Mouse (Mus musculus) olfactory bulb, adult 2 months (tissue): ENCODE results near the gene Ccdc85b. TPM values are rescaled to one million over a fixed set of nuclear protein-coding genes. Genes with fewer than 3 reads are reported as not detected.

ENCODE experiments used
- H3K27ac ChIP-seq: fragments of 200-500 bp; 2 replicates; pipeline ENCODE4 v1.5.1; 2012; ENCODE audit warnings: low read depth, low read length; ENCODE audit not compliant: insufficient read depth
- H3K4me1 ChIP-seq: fragments of 200-500 bp; 2 replicates; pipeline ENCODE4 v1.6.1; 2012; ENCODE audit warnings: low read length; ENCODE audit not compliant: control insufficient read depth, insufficient read depth
- H3K4me3 ChIP-seq: fragments of 200-500 bp; 2 replicates; pipeline ENCODE4 v1.5.1; 2012; ENCODE audit warnings: mild to moderate bottlenecking, low read depth, low read length, moderate library complexity; ENCODE audit not compliant: insufficient read depth
- CTCF ChIP-seq: fragments of 200-500 bp; IDR thresholded peaks from 2 replicates; pipeline ENCODE4 v1.5.1; 2012; ENCODE audit warnings: low read depth, mild to moderate bottlenecking, low read length, moderate library complexity; ENCODE audit not compliant: insufficient read depth
- POLR2A ChIP-seq: fragments of 200-500 bp; IDR thresholded peaks from 2 replicates; pipeline ENCODE4 v1.6.1; 2012; ENCODE audit warnings: mild to moderate bottlenecking, low read depth, low read length, moderate library complexity; ENCODE audit not compliant: insufficient read depth
- whole genome bisulfite sequencing: fragments of 180-500 bp; shearing (Covaris S2); methylation state at CpG from one replicate; pipeline ENCODE4 v1.1.7; 2018; 5-methylcytosine and 5-hydroxymethylcytosine counted together
- polyA plus RNA-seq: library from polyadenylated mRNA; stranded (reverse); fragments of >200 nt; gene quantifications from 2 replicates; pipeline ENCODE4 v1.2.4, GENCODE M21; 2012; ENCODE audit warnings: low replicate concordance; ENCODE audit not compliant: missing spikeins, insufficient read depth, insufficient read length

Gene Ccdc85b
- polyA plus RNA-seq, 1 experiment = not detected

DNA sequence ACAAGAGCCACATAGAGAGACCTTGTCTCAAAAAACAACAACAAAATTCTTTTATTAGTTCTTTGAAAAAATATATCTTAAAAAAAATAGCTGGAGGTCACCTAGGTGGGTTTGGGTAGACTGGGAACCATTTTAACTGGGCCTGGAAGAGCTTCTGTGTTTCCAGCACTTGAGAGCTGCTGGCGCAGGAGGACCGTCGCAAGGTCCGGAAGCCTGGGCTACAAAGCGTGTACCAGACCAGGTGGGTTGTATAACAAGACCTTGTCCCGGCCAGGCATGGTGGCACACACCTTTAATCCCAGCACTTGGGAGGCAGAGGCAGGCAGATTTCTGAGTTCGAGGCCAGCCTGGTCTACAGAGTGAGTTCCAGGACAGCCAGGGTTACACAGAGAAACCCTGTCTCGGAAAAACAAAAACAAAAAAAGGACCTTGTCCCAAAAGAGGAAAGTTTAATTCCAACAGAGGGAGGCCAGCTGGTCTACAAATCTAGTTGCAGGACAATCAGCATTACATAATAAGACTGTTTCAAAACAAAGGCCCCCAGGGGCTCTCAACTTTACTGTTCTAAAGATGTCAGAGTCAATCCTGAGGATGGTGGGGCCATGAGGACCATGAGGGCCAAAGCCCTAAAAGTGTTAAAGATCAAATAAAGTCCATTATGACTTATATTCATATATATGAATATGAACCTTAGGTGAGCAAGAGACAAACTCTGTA lies 38.8 kb downstream of the Ccdc85b start:
- TF ChIP-seq CTCF (no peak), POLR2A (no peak)
- H3K4me3 ChIP-seq = no peak overlapping the region
- WGBS = 93% methylated on average over 8 of the region's 8 CpGs

DNA sequence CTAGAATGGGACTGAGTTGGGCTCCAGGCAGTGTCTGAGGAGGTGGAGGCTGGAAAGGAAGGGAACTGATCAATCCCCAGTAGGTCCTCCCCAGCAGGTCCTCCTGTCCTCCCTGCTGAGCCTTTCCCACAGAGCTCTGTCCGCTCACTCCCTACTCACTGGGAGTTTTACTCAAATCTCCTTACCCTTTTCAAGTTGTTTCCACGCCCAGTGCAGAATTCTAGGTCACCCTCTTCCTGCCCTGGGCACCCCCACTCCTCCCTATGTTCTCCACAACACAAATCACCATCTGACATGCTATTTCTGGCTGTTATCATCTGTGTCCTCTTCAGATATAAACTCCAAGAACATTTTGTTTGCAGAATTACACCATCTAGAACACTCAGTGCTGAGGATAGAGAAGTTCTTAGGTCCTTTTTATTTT lies 43.1 kb downstream of the Ccdc85b start:
- WGBS = 65% methylated on average over 2 of the region's 2 CpGs
- no peak overlapping the region for H3K27ac ChIP-seq
- TF ChIP-seq POLR2A (no peak), CTCF (no peak)
- no peak overlapping the region for H3K4me3 ChIP-seq
- H3K4me1 ChIP-seq = peaks cover 6% of the 10 kb centered on the region

More for the DNA sequence above, 38.8 kb downstream of the Ccdc85b start:
- Histone ChIP-seq H3K4me1 (peaks cover 18% of the 10 kb centered on the region), H3K27ac (no peak overlapping the region)

DNA sequence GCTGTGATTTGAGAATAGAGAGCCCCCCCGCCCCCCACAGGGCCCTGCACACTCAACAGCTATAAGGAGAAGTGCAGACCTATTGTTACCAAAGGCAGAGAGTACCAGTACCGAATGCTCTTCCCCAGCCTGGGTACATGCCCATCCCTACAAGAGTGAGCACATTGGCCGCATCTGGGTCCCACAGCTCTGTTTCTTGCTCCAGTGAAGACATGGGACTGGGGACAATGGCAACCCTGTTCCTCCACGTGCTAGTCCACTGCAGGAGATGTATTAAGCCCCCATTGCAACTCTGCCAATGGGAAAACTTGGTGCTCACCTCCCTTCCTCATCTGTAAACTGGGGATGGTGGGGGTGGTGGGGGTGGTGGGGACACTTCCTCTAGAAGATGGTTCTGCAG lies 43.9 kb downstream of the Ccdc85b start:
- no peak overlapping the region for H3K27ac ChIP-seq
- H3K4me3 ChIP-seq = no peak overlapping the region
- TF ChIP-seq CTCF = no peak
- WGBS = 62% methylated on average over 4 of the region's 4 CpGs
- peaks cover 7% of the 10 kb centered on the region for H3K4me1 ChIP-seq

DNA sequence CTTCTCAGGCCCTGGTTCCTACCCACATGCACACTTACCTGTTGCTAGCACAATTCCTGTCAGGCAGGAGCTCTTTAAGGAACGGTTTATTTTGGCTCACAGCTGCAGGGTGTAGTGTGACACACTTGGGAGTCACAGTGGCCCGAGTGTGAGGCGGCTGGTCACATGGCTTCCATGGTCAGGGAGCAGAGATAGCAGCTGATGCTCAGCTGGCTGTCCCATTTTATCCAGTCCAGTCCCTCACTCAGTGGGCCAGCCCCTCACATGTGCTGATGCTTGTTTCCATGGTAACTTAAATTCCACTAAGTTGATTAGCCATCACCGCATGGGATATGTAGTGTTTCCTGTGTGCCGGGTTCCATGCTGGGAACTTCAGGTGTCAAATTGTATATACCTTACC lies 45.7 kb downstream of the Ccdc85b start:
- 40% methylated on average over 5 of the region's 5 CpGs for WGBS
- peaks cover 14% of the 10 kb centered on the region for H3K4me1 ChIP-seq
- H3K27ac ChIP-seq = no peak overlapping the region
- TF ChIP-seq POLR2A = no peak
- no peak for TF ChIP-seq CTCF
- no peak overlapping the region for H3K4me3 ChIP-seq

DNA sequence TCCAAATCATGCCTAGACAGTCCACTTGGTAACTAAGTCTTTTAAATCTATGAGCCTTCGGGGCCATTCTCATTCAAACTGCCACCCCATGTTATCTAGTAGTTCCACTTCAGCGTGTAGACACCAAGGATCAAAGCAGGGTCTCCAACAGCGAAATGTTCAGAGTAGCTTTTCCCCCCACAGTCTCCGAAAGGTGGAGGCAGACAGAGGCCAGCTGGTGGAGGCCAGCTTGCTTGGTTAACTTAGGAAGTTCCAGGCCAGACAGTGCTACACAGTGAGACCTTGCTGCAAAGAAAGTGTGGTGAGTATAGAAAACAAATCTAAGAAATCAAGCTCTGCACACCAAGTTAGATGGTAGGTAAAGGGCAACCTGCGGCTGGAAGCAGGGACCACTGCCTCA lies 47.1 kb downstream of the Ccdc85b start:
- H3K4me1 ChIP-seq = peaks cover 16% of the 10 kb centered on the region
- no peak for TF ChIP-seq POLR2A
- TF ChIP-seq CTCF = no peak
- H3K4me3 ChIP-seq = no peak overlapping the region
- WGBS = 89% methylated on average over 5 of the region's 5 CpGs
- H3K27ac ChIP-seq = no peak overlapping the region

DNA sequence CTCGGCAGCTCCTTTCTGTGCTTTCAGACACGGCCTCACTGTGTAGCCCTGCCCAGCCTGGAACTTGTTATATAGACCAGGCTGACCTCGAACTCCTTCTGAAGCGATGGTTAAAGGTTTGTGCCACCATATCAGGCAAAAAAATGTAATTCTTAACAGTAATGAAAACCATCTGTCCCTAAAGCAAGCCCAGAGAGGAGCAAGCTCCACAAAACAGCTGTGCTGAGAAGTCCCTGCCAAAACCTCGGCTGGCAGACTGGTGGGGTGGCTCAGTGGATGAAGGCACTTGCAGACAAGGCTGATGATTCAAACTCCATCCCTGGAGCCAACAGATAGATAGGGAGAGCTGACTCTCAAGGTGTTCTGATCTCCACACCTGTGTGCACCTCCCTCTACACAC lies 48.6 kb downstream of the Ccdc85b start:
- TF ChIP-seq POLR2A = no peak
- no peak overlapping the region for H3K27ac ChIP-seq
- H3K4me1 ChIP-seq = peaks cover 16% of the 10 kb centered on the region
- H3K4me3 ChIP-seq = no peak overlapping the region
- 70% methylated on average over 5 of the region's 5 CpGs for WGBS

DNA sequence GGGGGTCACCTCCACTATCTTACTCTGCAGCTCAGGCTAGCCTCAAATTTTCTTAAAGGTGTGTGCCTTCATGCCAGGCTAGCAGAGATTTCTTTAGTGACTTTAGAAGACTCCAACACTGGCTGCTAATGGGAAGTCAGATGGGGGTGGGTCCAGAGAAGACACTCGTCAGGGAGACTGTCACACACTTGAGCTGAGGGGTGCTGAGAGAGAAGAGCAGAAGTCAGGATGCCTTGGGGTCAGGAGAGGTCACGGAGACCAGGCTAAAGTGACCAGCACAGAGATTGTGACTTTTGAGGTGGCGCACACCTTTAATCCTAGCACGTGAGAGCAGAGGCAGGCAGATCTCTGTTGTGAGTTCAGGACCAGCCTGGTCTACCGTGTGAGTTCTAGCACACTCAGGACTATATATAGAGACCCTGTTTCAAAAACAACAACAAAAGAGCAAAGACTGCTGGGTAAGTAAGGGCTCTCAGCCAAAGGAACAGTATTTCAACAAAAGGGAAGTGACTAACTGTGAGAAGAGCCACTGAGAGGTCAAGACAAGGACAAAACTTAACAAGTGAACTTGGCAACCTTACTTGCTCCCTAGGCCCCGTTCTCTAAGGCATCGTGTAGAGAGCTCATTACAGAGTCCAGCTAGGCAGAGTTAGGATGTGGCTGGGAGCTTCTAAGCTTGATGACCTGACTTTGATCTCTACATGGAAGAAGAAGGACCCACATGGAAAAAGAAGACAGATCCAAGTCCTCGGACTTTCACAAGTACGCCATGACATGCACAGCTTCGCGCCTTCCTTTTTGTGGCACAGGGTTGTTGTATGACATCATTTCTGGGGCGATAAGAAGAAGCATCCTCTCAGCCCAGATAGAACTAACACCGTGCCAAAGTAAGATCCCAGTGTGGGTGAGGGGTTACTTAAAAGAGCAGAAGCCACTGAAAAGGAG lies 49.4 kb downstream of the Ccdc85b start:
- Histone ChIP-seq H3K27ac (peak overlapping the region; percentile 46), H3K4me1 (peaks cover 16% of the 10 kb centered on the region), H3K4me3 (no peak overlapping the region)
- TF ChIP-seq POLR2A = no peak
- no peak for TF ChIP-seq CTCF
- WGBS = 65% methylated on average over 13 of the region's 13 CpGs

DNA sequence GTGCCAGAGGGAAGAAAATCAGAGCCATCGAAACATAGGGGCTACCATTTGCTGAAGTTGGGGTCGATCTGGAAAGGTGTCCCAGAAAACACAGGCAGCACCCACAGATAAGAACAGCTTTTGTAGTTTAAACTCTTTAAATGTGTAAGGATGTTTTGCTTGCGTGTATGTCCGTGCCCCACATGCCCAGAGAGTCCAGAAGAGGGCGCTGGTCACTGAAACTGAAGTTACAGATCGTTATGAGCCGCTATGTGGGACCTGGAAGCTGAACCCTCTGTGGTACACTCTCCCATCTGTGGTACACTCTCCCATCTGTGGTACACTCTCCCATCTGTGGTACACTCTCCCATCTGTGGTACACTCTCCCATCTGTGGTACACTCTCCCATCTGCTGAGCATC lies 50.6 kb downstream of the Ccdc85b start:
- H3K4me1 ChIP-seq = peaks cover 16% of the 10 kb centered on the region
- peak overlapping the region; percentile 99 for H3K27ac ChIP-seq
- H3K4me3 ChIP-seq = peak overlapping the region; percentile 65
- WGBS = 3% methylated on average over 7 of the region's 7 CpGs
- TF ChIP-seq POLR2A (no peak), CTCF (0 out of 2 replicates have a peak, but pooled peaks have one; percentile 38)

DNA sequence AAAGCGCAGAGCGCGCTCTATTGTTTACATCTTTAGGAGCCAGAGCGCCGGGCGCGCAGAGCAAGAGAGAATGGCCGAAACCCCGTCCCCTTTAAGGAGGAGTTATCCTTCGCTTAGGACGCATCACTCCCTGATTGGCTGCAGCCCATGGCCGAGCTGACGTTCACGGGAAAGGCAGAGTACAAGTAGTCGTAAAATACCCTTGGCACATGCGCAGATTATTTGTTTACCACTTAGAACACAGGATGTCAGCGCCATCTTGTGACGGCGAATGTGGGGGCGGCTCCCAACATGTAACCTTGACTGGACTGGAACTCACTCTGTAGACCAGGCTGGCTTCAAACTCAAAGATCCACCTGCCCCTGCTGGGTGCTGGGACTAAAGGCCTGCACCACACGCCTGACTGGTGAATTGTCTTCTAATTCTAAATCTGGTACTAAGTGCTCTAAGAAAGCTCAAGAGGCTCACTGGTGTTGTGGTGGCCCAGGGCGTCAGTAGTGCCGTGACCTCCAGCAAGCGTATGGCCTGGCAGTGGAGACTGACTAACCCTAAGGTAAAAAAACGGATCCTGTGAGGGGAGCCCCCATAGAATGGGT lies 51.1 kb downstream of the Ccdc85b start:
- Histone ChIP-seq H3K4me1 (peaks cover 12% of the 10 kb centered on the region), H3K4me3 (peak overlapping the region; percentile 65), H3K27ac (peak overlapping the region; percentile 99)
- WGBS = 4% methylated on average over 24 of the region's 25 CpGs
